Mouse (Mus musculus) fat pad, adult 2 months (tissue): ENCODE data around the gene Sema3a.

Source experiments
- DNase-seq: peaks from one replicate; pipeline ENCODE4 v3.0.0-alpha.2; 2011; ENCODE audit warnings: low read depth, low spot score; ENCODE audit errors: extremely low read depth

Sema3a gene

GRCm38 (mm10) chr5:13318728-13319429, 193.7 kb downstream of the Sema3a start:
- DNase-seq, result no peak

- DNase-seq, result no peak
Observed at GRCm38 (mm10) chr5:13320138-13320537, 194.9 kb downstream of the Sema3a start.

- no peak for DNase-seq
Observed at GRCm38 (mm10) chr5:13327281-13327680, 202.1 kb downstream of the Sema3a start.

GRCm38 (mm10) chr5:13331412-13331811, 206.2 kb downstream of the Sema3a start:
- DNase-seq, result no peak

- no peak for DNase-seq
Observed at GRCm38 (mm10) chr5:13337665-13338064, 212.5 kb downstream of the Sema3a start.

GRCm38 (mm10) chr5:13347068-13347467, 221.9 kb downstream of the Sema3a start:
- DNase-seq, result no peak

GRCm38 (mm10) chr5:13351611-13352010, 226.4 kb downstream of the Sema3a start:
- DNase-seq, result no peak

GRCm38 (mm10) chr5:13352995-13353394, 227.8 kb downstream of the Sema3a start:
- no peak for DNase-seq

GRCm38 (mm10) chr5:13353539-13353938, 228.3 kb downstream of the Sema3a start:
- DNase-seq, result no peak

- no peak for DNase-seq
Observed at GRCm38 (mm10) chr5:13354913-13355312, 229.7 kb downstream of the Sema3a start.

- no peak for DNase-seq
Observed at GRCm38 (mm10) chr5:13358770-13359169, 233.6 kb downstream of the Sema3a start.

GRCm38 (mm10) chr5:13360711-13361110, 235.5 kb downstream of the Sema3a start:
- no peak for DNase-seq

GRCm38 (mm10) chr5:13365108-13365507, 239.9 kb downstream of the Sema3a start:
- DNase-seq, result no peak

GRCm38 (mm10) chr5:13379223-13379622, 254.0 kb downstream of the Sema3a start:
- no peak for DNase-seq

- no peak for DNase-seq
Observed at GRCm38 (mm10) chr5:13384047-13384446, 258.8 kb downstream of the Sema3a start.

GRCm38 (mm10) chr5:13384714-13385113, 259.5 kb downstream of the Sema3a start:
- no peak for DNase-seq

GRCm38 (mm10) chr5:13386603-13387002, 261.4 kb downstream of the Sema3a start:
- no peak for DNase-seq

GRCm38 (mm10) chr5:13387679-13388078, 262.5 kb downstream of the Sema3a start:
- DNase-seq, result no peak

- no peak for DNase-seq
Observed at GRCm38 (mm10) chr5:13389995-13390394, 264.8 kb downstream of the Sema3a start.

GRCm38 (mm10) chr5:13405432-13405831, 280.2 kb downstream of the Sema3a start:
- DNase-seq, result no peak

GRCm38 (mm10) chr5:13406131-13406530, 280.9 kb downstream of the Sema3a start:
- DNase-seq, result no peak

GRCm38 (mm10) chr5:13411920-13412319, 286.7 kb downstream of the Sema3a start:
- no peak for DNase-seq

- DNase-seq, result no peak
Observed at GRCm38 (mm10) chr5:13413915-13414525, 288.8 kb downstream of the Sema3a start.
